Mouse (Mus musculus) large intestine, adult 2 months (tissue): ENCODE results near the gene Ddx59. TPM values are rescaled to one million over a fixed set of nuclear protein-coding genes. Genes with fewer than 3 reads are reported as not detected.

Experiments
- DNase-seq: peaks from one replicate; pipeline ENCODE4 v3.0.0-alpha.2; 2012; ENCODE audit warnings: low read depth, low spot score
- WGBS: fragments of 180-500 bp; shearing (Covaris S2); methylation state at CpG from one replicate; pipeline ENCODE4 v1.1.7; 2018; 5-methylcytosine and 5-hydroxymethylcytosine counted together
- polyA plus RNA-seq: library from polyadenylated mRNA; depleted of rRNA; stranded (reverse); fragments of >200 nt; gene quantifications from 2 replicates; pipeline ENCODE4 v1.2.3, GENCODE M21; 2012; rRNA removed

Ddx59 gene
- 1.4 and 1.9 TPM in 2 replicates for polyA plus RNA-seq

DNA sequence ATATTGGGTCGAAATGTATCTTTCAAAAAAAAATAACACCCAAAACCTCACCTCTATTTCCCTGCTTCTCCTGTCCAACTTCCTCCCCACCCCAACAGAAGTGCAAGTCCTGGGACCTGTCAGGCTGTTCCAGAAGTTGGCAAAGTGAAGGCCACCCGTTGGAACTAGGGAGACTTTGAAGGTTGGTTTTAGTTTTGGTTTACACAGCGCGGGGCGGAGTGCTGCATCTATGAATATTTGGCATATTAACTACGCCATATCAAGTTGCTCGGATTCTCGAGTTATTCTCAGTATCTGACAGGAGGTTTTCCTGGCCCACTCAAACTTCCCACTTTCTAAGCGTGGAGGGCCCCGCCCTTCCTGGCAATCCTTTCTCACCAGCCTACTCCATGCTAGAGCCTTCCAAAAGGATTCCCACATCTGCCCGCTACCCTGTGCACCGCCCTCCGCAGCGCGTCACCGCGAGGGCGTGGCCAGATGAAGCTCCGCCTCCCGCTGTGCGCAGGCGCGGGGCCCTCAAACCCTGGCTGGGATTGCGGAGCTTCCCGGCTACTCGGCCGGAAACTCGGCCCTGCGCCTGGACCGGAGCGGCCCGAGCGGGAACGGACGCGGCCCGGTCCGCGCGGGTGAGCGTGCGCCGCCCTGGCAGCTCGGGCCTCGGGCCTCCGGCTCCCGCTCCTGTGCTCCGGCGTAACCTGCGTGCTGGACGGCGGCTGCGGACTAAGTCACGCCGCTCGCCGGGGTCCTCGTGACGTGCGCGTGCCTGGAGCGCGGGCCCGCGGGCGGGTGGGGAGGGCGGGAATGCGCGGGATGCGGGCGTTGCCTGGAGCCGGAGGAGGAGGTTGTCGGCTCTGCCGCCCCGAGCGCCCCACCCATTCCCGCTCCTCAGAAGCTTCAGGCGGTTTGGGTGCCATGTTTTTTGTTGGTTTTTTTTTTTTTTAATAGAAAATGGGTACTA is at the start of gene Ddx59:
Ddx59 (plus strand) TSS at position 474 of the 958 bp plus-strand sequence.
- 2% methylated on average over 78 of the region's 78 CpGs for WGBS
- peak; percentile 64 for DNase-seq

DNA sequence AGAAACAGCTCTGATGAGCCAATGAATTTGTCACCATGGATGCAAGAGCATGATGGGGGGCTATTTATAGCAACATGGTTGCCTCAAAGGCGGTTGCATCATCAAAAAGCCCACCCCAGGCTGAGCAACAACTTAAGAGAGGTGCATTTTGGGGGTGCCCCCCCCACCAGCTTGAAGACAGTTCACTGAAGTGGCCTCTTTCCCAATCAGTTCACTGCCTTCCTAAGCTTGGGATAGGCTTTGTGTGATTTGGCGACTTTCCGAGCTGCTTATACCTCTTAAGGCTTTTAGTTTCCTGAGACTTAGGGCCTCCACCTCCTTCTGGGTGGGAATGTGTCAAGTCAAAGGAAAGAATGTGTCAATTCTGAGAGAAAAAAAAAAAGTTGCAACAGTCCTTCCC is 49.1 kb upstream of the Ddx59 start:
- WGBS, result 85% methylated on average over 3 of the region's 3 CpGs
- no peak for DNase-seq

DNA sequence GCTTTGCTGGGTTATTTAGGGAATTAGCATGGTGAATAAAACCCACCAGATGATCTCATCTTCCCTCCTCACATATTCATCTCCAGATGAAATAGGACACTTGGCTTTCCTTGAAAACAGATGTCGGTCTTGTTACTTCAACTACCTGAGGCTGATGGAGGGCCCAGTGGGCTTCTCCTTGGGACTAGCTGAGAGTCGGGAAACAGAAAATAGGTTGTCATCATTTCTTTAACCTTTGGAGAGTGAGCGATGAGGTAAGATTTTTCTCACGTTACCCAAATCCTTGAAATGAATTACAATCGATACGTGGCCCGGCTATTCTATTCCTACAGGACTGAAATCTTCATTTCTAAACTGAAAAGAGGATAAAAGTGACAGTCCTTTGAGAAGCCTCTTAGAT is 35.8 kb upstream of the Ddx59 start:
- no peak for DNase-seq
- 96% methylated on average over 7 of the region's 7 CpGs for WGBS

DNA sequence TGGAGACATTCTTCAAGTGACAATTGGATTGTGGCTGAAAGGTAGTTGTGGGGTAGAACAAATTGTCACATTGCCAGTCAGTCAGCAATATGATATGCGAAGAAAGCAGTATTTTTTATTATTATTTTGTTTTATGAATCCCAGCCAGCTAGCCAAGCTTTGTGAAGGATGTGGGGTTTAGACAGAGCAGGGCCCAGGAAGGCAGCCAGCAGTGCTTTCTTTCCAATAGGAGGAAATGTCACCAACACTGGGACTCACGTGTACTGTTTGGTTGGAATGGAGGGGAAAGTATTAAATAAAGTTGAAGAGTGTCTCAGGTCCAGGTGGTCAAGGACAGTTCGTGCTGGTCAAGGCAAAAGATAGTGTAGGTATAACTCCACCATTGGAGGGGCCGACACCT is 34.9 kb upstream of the Ddx59 start:
- no peak for DNase-seq
- 80% methylated on average over 4 of the region's 4 CpGs for WGBS

DNA sequence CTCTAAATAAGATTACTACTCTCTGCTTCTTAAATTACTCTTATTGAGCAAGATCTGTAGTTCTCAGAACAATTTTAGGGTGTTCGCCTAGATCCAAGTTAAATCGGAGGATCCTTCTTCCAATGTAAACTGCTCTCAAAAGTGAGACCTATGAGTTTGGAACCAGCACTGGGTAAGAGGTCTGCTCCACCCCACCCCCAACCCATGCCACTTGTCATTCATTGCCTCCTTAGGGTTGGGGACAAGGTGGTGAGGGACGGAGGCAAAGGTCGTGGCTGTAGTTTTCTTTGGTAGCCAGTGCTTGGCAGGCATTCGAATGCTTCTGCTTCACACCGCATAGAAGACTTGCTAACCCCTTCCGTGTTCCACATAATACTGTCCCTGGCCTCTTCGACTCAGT is 34.5 kb upstream of the Ddx59 start:
- 89% methylated on average over 8 of the region's 8 CpGs for WGBS
- DNase-seq, result no peak

DNA sequence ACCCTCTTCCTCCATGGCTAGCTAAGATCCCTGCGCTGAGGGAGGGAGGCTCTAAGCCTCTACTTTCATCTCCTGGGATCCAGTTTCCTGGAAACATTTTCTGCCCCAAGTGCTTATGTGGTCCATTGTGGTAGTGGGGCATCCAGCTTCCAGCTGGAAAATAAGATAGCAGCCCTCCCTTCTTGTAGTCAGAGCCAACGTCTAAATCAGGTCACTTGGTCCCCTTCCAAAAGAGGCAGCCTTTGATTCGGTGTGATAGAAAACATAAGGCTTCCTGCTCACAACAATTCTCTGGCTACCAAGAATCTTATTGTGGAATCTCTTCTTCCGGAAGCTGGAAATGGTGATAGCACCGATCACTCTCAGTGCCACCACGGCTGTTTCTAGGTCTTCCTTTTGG is 33.9 kb upstream of the Ddx59 start:
- DNase-seq, result no peak
- WGBS, result 60% methylated on average over 6 of the region's 6 CpGs

DNA sequence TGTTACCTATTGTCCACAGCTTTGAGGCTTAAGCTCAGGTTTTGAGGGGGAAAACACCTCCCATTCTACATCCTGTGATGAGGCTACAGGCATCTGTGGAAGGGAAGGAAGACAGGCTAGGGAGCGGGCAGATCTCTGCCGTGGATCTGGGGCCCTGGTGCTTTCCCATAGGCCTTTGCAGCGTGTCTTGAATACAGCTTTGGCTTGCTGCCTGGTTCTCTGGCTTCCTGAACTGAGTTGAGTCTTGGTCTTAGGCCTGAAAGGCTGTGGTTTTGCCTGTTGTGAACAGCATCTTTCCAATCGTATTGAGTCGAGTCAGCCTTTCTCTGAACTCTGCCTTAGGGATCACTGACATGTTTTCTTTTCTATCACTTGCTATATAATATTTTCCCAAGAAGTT is 33.5 kb upstream of the Ddx59 start:
- 56% methylated on average over 5 of the region's 5 CpGs for WGBS
- DNase-seq, result no peak

DNA sequence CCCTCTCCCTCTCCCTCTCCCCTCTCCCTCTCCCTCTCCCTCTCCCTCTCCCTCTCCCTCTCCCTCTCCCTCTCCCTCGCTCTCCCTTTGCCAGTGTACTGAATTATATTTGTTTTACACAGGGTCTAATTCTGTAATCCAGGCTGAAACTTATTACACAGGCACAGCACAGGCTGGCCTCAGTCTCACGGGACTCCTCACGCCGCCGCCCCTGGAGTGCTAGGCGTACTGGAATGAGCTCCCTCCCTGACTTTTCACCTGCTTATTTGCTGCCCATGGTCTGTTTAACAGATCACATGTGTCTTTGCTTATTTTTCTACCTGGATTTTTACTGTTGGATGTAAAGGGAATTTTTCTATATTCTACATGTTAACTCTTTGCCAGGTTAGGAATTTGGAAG is 28.2 kb upstream of the Ddx59 start:
- 29% methylated on average over 6 of the region's 6 CpGs for WGBS
- DNase-seq, result no peak

DNA sequence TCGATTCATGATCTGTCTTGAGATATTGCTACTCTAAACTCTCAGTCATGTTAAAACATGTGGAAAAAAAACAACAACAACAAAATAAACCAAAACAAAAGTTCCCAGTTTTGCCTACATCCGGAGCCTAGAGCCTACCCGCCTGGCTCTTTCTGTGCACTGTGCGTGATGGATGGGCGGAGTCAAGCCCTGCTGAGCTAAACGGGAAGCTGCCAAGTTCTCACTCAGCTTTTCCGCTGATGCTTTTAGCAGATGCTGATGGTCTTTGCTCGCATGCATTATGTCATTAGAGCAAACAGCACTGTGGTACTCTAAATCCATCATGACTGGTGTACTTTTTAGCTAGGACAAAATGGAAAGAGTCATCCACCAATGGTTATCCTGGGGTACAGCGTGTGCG is 20.6 kb upstream of the Ddx59 start:
- 36% methylated on average over 10 of the region's 10 CpGs for WGBS
- no peak for DNase-seq

DNA sequence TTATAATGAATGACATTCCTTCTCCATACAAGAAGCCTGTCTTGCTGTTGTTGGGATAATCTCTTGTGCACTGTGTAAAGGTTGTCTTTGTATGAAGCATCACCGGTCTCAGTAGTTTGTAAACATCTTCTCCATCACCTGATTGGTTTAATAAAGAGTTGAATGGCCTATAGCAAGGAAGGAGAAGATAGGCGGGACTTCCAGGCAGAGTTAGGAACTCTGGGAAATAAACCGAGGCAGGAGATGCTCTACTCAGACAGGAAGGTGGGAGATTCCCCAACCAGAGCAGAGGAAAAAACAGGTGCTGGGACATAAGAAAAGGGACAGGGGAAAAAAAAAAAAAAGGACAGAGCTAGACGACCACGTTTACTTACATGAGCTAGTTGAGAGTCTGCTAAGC is 20.0 kb upstream of the Ddx59 start:
- WGBS, result 44% methylated on average over 5 of the region's 5 CpGs
- DNase-seq, result no peak

DNA sequence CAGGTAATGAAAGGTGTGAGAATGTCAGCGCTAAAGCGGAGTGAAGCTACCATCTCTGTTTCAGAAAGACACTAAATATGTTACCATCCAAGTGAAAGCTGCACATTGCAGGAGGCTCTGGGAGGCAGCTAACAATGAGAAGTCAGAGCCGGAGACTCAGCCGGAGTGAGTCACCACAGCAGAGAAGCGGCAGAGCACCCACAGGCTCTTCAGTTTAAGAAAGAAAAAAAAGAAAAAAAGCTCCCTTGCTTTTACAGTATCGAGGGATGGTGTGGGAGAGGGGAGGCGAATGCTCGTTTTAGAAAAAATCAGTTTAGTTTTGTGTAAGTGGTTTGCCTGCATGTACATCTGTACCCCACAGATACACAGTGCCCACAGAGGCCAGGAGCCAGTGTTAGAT is 13.8 kb upstream of the Ddx59 start:
- WGBS, result 65% methylated on average over 8 of the region's 8 CpGs
- DNase-seq, result no peak

DNA sequence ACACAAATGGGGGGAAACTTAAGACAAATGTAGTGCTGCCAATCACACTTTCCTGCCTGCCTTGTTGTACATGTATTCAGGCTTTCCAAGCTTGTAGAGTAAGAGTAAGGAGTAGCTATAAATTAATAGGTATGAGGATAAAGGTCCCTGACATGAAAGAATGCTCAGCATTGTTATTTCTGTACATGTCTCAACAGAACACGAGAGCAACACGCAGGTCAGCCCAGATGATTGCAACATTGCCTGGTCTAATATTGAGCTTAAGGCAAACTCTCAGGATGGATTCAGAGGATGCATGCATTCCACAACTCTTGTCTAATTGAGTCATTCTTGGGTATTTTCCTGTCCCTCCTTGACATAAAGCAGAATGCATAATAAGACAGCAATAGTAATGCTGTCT is 5.4 kb upstream of the Ddx59 start:
- DNase-seq, result no peak
- WGBS, result 88% methylated on average over 2 of the region's 2 CpGs

DNA sequence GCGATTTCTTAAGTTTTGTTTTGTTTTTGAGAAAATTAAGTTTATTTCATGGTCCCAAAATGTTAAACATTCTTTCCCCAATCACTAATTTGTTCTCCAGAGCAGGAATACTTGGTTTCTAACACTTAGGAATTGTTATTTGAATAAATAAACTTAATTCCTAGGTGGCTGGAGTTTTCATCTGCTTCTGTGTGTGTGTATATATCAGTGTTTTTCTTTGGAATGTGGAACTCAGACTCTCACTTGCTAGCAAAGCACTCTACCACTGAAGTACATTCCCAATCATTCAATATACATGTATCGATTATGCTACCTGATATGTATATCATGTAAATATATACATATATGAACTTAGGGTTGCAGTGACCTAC is 670 bp downstream of the Ddx59 start:
- 44% methylated on average over 2 of the region's 2 CpGs for WGBS
- DNase-seq, result no peak

DNA sequence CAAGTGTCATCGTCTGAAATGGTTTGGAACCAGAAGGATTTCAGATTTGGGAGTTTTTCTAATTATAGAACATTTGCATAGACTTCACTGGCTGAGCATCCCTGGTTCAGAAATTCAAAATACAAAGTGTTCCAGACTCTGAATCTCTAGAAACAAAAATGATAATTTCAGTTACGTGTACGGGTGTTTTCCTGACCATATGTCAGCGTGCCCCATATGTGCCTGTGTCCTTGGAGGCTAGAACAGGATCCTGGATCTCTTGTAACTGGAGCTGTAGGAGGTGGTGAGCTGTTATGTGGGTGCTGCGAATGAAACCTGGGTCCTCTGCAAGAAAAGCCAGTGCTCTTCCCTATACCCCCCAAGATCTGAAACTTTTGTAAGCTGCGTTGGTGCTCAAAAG is 3.3 kb downstream of the Ddx59 start:
- DNase-seq, result no peak
- 92% methylated on average over 6 of the region's 6 CpGs for WGBS

DNA sequence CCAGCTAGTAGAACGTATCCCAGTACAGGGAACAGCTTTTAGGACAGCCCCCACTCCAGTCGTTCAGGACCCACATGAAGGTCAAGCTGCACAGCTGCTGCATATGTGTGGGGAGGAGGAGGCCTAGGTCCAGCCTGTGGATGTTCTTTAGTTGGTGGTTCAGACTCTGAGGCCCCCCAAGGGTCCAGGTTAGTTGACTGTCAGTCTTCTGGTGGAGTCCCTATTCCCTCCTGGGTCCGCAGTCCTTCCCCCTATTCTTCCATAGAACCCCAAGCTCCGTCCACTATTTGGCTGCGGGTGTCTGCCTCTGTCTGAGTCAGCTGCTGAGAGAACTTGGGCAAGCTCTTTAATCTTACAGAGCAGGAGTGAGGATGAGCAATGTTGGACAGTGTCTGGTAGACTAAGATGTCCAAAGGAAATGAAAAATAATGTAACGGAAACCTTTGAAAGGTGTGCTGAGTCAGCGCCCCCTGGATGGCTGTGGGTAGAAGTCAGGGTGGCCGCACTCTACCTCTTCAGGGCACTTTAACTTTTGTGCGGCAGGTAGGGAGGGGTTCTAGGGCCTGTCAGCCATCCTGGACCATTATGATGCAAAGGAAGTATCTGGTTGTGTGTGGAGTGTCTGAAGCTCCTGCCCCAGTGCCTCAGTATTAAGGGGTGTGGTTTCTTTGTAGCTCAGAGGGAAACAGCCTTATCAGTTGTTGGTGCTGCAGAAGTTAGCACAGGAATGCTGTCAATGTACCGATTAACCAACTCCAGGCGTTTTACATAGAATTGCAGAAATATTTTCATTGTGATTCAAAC is 12.3 kb downstream of the Ddx59 start:
- DNase-seq, result no peak
- 86% methylated on average over 11 of the region's 11 CpGs for WGBS

DNA sequence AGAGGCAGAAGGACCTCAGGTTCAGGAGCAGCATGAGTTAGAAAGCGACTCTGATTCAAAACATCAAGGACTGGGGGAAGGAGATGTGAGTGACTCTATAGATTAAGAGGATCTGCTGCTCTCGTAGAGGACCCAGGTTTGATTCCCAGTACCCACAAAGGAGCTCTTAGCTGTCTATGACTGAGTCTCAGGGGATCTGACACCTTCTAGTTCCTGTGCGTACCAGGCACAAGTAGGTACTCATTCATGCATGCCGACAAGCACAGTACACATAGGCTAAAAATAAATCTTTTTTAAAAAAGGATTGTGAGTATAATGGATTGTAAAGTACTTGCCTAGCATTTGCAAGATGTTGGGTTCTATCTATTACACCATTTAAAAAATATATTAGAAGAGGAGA is 13.9 kb downstream of the Ddx59 start:
- no peak for DNase-seq
- 91% methylated on average over 4 of the region's 4 CpGs for WGBS

DNA sequence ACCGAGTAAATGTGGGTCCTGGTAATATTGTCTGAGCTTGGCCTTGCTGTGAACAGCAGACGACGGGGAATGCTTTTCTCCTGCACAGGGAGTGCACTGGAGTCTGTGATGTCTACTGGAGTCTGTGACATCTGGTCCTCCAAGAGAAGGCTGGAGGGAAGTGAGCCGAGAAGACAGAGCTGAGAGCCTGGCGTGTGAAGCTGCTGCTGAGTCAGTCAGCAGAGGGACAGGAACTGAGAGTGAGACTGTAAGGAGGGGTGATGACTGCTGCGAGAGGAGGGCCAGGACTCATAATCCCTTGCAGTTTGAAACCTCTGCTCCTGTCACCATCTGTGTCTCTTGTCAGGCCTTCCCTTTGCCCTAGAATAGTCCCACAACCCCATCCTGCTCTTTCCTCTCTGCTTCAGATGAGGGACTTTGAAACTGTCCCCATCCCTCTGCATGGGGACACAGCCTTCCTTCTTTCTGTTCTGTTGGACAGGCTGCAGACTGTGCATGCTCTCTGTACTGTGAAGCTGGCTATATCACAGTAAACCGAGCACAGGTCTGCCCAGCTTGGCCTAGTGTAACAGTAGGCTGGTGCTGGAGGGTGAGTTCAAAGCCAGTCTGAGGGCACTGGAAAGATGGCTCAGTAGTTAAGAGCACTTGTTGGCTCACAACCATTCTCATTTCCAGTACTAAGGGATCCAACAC is 15.2 kb downstream of the Ddx59 start:
- no peak for DNase-seq

DNA sequence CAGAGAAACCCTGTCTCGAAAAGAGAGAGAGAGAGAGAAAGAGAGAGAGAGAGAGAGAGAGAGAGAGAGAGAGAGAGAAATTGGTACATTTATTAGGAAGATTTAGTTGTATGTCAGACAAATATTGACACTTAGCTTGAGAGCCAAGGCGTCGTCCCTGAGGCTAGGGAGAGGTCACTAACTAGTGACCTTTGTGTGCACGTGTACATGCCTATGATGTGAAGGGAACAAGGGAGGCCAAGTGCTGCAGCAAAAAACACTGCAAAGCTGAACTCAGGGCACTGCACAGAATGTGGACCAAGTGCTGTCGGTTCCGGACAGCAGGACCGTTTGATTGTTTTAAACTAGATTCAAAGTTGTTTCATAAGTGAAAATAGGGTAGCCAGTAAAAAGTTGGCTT is 25.7 kb downstream of the Ddx59 start:
- no peak for DNase-seq
- 76% methylated on average over 7 of the region's 7 CpGs for WGBS

More for the DNA sequence above, 15.2 kb downstream of the Ddx59 start:
- 66% methylated on average over 7 of the region's 7 CpGs for WGBS

DNA sequence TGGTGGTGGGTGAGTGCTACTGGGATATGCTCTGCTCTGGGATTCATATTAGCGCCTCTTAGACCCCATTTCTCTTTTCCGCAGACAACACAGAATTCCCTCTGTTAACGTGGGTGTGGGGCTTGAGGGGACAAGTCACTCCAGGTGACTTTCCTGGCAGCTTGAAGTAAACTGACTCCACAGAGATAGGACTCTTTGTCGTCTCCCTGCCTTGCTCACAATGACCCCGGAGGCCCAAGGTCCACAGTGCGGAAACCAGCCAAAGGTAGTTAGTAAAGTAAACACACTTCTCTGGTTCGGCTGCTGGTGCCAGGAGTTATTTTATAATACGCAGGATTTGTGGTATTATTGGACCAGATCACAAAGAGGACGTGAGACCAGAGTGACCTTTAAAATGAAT is 27.7 kb downstream of the Ddx59 start:
- 26% methylated on average over 9 of the region's 9 CpGs for WGBS
- no peak for DNase-seq

DNA sequence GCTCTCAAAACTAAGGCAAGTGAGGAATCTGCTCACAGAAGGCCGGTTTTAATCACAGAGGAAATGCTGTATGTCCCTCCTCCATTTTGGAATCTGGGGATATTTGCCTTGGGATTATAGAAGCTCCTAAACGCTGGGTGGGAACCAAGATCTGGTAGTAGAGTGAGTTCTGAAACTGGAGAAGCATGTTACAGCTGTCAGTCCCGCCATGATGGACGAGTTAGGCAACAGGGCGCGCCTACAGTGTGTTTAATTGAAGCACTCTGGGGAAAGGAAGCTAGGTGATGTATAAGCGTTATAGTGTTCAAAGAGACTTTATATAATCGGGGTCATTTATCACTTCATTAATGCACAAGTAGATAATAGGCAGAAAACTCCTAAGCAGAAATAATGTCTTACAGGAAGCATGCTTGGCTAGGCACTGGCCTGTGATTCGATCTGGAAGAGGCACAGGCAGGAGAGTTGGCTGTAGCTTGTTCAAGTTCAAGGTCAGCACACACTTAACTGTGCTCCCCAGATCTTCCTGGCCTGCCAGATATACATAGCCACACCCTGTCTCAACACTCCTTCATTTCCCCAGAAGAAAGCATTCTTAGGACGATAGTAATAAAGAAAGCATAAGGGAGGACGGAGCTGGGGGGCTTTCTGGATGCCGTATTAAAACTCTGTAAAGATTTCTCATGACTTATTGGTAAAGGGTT is 29.6 kb downstream of the Ddx59 start:
- 63% methylated on average over 12 of the region's 12 CpGs for WGBS
- DNase-seq, result no peak
